Mouse (Mus musculus): ENCODE measurements around the gene Foxd4. TPM values are rescaled to one million over a fixed set of nuclear protein-coding genes. Genes with fewer than 3 reads are reported as not detected.
A peak's percentile ranks its signal among the peaks of the same experiment; 100 is the strongest.

The Foxd4 gene
- not detected in 2 replicates for polyA plus RNA-seq (2012; rRNA removed)

DNA sequence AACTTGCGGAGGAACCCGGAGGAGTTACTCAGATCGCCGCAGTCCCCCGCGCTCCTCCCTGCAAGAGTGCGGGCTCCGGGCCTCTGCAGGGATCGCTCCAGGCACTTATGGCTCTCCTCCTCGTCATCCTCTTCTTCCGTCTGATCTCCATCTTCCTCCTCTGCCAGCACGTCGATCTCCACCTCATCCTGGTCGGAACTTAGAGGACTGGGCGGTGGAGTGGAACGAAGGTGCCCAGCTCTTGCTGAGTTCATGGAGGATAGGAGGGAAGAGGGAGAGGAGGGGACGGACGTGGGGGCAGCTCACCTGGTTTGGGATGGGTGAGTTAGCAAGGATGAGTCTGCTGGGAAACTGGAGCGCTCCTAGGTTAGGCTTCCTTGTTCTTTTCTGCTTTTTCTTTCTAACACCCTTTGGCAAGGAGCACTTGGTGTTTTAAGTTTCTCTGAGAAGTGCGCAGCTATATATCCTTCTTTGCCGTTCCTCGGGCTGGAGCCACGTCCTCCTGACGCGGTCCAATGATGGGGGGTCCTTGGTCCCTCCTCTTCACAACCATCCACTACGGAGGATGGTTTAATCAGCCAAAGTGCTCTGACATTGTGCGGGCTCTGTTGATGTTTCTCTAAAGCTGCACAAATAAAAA is at the start of gene Foxd4:
TSS of gene Foxd4 (minus strand) at position 617 of the 640 bp plus-strand sequence.
- no peak for TF ChIP-seq CTCF (IDR thresholded peaks at IDR 0.05; ENCODE audit: extremely low read depth, insufficient read length, insufficient replicate concordance, low read depth, low read length)
- no peak for TF ChIP-seq POLR2A (IDR thresholded peaks at IDR 0.05; ENCODE audit: low read depth, low read length)
- peak within 1 kb of the TSS; percentile 28 for H3K4me3 ChIP-seq (ENCODE audit: low read depth, low read length)
- peaks cover 56% of the 10 kb centered on the region for H3K27me3 ChIP-seq (ENCODE audit: control insufficient read depth, insufficient read depth, low read length)
- no peaks in the 10 kb centered on the region for H3K36me3 ChIP-seq (ENCODE audit: control insufficient read depth, insufficient read depth, low read length)
- H3K4me1 ChIP-seq (ENCODE audit: control insufficient read depth, insufficient read depth, insufficient read length, low read length), result peaks cover 9% of the 10 kb centered on the region
- H3K27ac ChIP-seq (ENCODE audit: insufficient read depth, low read depth, low read length), result no peak within 1 kb of the TSS
- WGBS, result 3% methylated on average over 27 of the region's 27 CpGs

DNA sequence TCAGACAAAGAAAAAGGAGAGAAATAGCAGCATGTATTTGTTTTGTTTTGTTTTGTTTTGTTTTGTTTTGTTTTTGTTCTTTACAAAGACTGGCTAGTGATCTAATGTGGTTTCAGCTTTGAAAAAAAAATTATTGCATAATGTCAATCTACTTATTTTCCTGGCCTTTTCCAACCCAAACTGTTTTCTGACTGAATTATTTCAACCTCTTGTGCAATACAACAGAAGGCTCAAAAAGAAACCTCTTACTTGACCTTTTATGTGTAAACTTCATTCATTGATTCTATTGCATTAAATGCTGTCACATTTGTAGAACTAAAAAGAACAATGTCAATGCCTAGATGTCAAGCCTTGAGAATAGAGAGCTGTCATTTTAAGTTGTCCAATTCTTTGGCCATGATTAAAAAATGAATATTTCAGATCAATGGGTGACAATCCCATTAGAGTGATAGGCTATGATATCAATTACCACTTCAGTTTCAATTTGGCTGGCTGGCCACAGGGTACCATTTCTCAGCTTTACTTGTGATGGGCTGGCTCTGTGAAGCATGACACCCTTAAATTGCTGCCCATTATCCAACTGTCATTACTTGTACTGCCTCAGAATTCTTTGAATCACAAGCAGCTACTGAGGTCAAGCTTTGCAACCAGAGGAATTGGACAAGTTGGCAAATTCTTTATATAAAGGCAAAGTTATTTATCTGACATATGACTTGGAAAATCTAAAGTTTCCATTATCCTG is 44.7 kb upstream of the Foxd4 start:
- no peak overlapping the region for H3K27ac ChIP-seq (ENCODE audit: insufficient read depth, low read depth, low read length)
- no peaks in the 10 kb centered on the region for H3K27me3 ChIP-seq (ENCODE audit: control insufficient read depth, insufficient read depth, low read length)
- TF ChIP-seq CTCF (IDR thresholded peaks at IDR 0.05; ENCODE audit: extremely low read depth, insufficient read length, insufficient replicate concordance, low read depth, low read length), result no peak
- TF ChIP-seq POLR2A (IDR thresholded peaks at IDR 0.05; ENCODE audit: low read depth, low read length), result no peak
- no peaks in the 10 kb centered on the region for H3K4me1 ChIP-seq (ENCODE audit: control insufficient read depth, insufficient read depth, insufficient read length, low read length)
- no peak overlapping the region for H3K4me3 ChIP-seq (ENCODE audit: low read depth, low read length)
- peaks cover 4% of the 10 kb centered on the region for H3K36me3 ChIP-seq (ENCODE audit: control insufficient read depth, insufficient read depth, low read length)

DNA sequence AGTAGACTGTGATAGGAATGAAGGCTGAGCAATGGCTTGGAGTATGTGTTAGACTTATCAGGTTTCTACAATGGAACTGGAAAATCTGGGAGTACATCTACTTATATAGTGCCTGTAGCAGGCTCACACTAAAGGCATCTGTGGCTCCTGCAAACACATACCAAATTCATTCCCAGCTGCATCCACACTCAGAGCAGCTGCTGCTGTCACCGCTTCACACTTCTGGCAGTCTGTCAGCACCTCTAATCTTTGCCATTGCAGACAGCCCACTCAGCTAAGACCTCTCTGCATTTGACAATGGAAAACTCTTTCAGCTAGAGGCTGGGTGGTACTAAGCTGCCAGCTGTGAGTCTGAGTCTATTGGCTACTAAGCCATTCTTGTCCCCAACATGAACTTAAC is 36.1 kb upstream of the Foxd4 start:
- H3K4me1 ChIP-seq (ENCODE audit: control insufficient read depth, insufficient read depth, insufficient read length, low read length), result no peaks in the 10 kb centered on the region
- no peaks in the 10 kb centered on the region for H3K27me3 ChIP-seq (ENCODE audit: control insufficient read depth, insufficient read depth, low read length)
- no peak overlapping the region for H3K27ac ChIP-seq (ENCODE audit: insufficient read depth, low read depth, low read length)
- H3K4me3 ChIP-seq (ENCODE audit: low read depth, low read length), result no peak overlapping the region
- WGBS, result 90% methylated on average over 1 of the region's 1 CpGs
- no peak for TF ChIP-seq POLR2A (IDR thresholded peaks at IDR 0.05; ENCODE audit: low read depth, low read length)
- no peak for TF ChIP-seq CTCF (IDR thresholded peaks at IDR 0.05; ENCODE audit: extremely low read depth, insufficient read length, insufficient replicate concordance, low read depth, low read length)
- H3K36me3 ChIP-seq (ENCODE audit: control insufficient read depth, insufficient read depth, low read length), result peaks cover 8% of the 10 kb centered on the region

DNA sequence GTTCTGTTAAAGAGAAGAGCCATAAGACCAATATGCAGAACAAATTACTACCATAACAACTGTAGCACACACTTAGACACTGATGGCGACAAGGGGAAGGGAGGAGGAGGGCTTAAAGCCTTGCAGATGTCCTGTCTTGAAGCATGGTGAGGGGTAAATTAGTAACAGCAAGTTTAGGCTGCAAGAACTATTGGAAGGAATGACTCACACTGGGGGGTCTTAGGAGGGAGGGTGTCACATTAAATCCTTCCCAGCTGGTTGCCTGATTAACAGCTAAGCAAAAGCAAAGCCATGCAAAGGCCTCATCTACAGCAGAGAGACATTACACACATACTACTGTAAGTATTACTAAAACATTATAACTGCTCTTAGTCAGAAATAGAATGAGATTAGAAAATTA is 28.0 kb upstream of the Foxd4 start:
- Histone ChIP-seq H3K36me3 (ENCODE audit: control insufficient read depth, insufficient read depth, low read length) (peaks cover 4% of the 10 kb centered on the region; the same call in 1 of the 2 replicates), H3K4me3 (ENCODE audit: low read depth, low read length) (no peak overlapping the region), H3K27ac (ENCODE audit: insufficient read depth, low read depth, low read length) (no peak overlapping the region), H3K4me1 (ENCODE audit: control insufficient read depth, insufficient read depth, insufficient read length, low read length) (no peaks in the 10 kb centered on the region), H3K27me3 (ENCODE audit: control insufficient read depth, insufficient read depth, low read length) (no peaks in the 10 kb centered on the region)
- 100% methylated on average over 1 of the region's 1 CpGs for WGBS
- TF ChIP-seq CTCF (IDR thresholded peaks at IDR 0.05; ENCODE audit: extremely low read depth, insufficient read length, insufficient replicate concordance, low read depth, low read length) (no peak), POLR2A (IDR thresholded peaks at IDR 0.05; ENCODE audit: low read depth, low read length) (no peak)

DNA sequence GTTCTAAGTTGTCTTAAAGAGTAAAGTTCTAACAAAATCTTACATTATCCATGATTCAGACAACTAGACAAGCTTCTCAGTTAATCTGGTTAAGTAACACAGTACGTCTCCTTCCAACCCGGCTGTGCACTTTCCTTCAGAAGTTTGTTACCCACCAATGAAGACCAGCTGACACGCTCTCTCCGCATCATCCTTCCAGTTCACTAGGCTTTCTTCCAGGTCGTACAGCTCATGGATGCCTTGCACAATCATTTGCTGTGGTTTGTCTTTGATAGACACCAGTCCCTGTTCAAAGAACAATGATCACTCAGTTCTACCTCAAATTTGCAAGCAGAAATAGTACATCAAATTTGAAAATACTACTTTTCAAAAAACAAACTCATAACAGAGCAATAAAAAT is 19.9 kb upstream of the Foxd4 start:
- Histone ChIP-seq H3K27ac (ENCODE audit: insufficient read depth, low read depth, low read length) (no peak overlapping the region), H3K4me3 (ENCODE audit: low read depth, low read length) (no peak overlapping the region), H3K27me3 (ENCODE audit: control insufficient read depth, insufficient read depth, low read length) (no peaks in the 10 kb centered on the region), H3K36me3 (ENCODE audit: control insufficient read depth, insufficient read depth, low read length) (peaks cover 18% of the 10 kb centered on the region), H3K4me1 (ENCODE audit: control insufficient read depth, insufficient read depth, insufficient read length, low read length) (no peaks in the 10 kb centered on the region)
- 92% methylated on average over 5 of the region's 5 CpGs for WGBS
- TF ChIP-seq CTCF (IDR thresholded peaks at IDR 0.05; ENCODE audit: extremely low read depth, insufficient read length, insufficient replicate concordance, low read depth, low read length) (no peak), POLR2A (IDR thresholded peaks at IDR 0.05; ENCODE audit: low read depth, low read length) (no peak)

DNA sequence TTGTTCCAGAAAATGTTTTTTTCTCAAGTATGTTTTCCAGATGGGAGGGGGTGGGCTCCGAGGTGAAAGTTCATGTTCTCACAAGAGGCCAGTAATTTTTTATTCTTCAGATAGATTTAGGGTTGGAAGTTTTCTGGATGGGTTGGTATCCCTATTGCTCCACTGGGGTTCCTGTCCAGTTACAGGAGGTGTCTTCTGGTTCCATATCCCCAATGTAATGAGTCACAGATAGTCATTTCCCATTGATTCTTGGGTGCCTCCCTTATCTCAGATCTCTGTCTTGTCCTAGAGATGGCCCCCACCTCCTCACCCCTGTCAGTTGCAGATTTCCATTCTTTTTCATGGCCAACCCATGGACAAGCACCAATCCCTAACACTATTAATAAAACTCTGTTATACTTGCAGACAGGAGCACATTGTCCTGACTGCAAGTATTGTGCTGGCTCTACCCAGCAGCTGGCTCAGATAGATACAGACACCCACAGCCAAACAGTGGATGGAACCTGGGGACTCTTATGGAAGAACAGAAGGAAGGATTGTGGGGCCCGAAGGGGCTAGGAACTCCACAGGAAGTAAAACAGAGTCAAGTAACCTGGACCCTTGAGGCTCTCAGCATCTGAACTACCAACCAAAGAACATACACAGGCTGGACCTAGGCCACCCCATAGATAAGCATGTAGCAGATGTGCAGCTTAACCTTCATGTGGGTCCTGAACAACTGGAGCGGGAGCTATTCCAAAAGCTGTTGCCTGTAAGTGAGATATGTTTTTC is 7.6 kb upstream of the Foxd4 start:
- Histone ChIP-seq H3K4me3 (ENCODE audit: low read depth, low read length) (no peak overlapping the region), H3K36me3 (ENCODE audit: control insufficient read depth, insufficient read depth, low read length) (no peaks in the 10 kb centered on the region), H3K27ac (ENCODE audit: insufficient read depth, low read depth, low read length) (no peak overlapping the region), H3K4me1 (ENCODE audit: control insufficient read depth, insufficient read depth, insufficient read length, low read length) (no peaks in the 10 kb centered on the region), H3K27me3 (ENCODE audit: control insufficient read depth, insufficient read depth, low read length) (no peaks in the 10 kb centered on the region)
- TF ChIP-seq POLR2A (IDR thresholded peaks at IDR 0.05; ENCODE audit: low read depth, low read length) (no peak), CTCF (IDR thresholded peaks at IDR 0.05; ENCODE audit: extremely low read depth, insufficient read length, insufficient replicate concordance, low read depth, low read length) (no peak)
- 87% methylated on average over 3 of the region's 3 CpGs for WGBS

DNA sequence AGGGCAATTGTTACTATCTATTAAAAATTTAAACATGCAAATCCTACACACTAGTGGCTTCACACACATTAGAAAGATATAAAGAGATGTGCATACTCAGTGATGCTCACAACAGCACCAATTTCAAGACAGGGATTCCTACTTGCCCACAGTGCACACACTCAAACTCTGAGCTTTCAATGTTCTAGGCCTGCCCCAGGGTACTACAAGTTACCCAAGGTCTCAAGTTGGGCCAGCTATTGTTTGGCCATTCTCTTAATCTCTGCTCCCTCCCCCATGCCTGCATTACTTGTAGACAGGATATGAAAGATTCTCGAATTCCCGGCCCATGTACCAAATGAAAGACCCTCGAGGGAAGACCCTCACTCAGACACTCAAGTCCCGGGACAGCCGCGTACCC is 6.7 kb upstream of the Foxd4 start:
- H3K27me3 ChIP-seq (ENCODE audit: control insufficient read depth, insufficient read depth, low read length), result peaks cover 3% of the 10 kb centered on the region
- H3K27ac ChIP-seq (ENCODE audit: insufficient read depth, low read depth, low read length), result no peak overlapping the region
- H3K36me3 ChIP-seq (ENCODE audit: control insufficient read depth, insufficient read depth, low read length), result no peaks in the 10 kb centered on the region
- no peaks in the 10 kb centered on the region for H3K4me1 ChIP-seq (ENCODE audit: control insufficient read depth, insufficient read depth, insufficient read length, low read length)
- whole genome bisulfite sequencing, result 89% methylated on average over 6 of the region's 6 CpGs
- TF ChIP-seq CTCF (IDR thresholded peaks at IDR 0.05; ENCODE audit: extremely low read depth, insufficient read length, insufficient replicate concordance, low read depth, low read length) (no peak), POLR2A (IDR thresholded peaks at IDR 0.05; ENCODE audit: low read depth, low read length) (no peak)
- no peak overlapping the region for H3K4me3 ChIP-seq (ENCODE audit: low read depth, low read length)
